Mouse (Mus musculus) thymus, adult 2 months (tissue): Measurements from ENCODE around the gene Tbx4.

ENCODE experiments used
- CTCF ChIP-seq: fragments of 200-500 bp; IDR thresholded peaks from 2 replicates; pipeline ENCODE4 v1.5.1; 2012; ENCODE audit warnings: mild to moderate bottlenecking, control low read depth, low read length, moderate library complexity, borderline replicate concordance; ENCODE audit not compliant: control insufficient read depth, poor library complexity, insufficient read depth; ENCODE audit errors: extremely low read depth
- POLR2A ChIP-seq: fragments of 200-500 bp; IDR thresholded peaks from 2 replicates; pipeline ENCODE4 v1.6.1; 2012; ENCODE audit warnings: mild to moderate bottlenecking, low read length, control low read depth, moderate library complexity; ENCODE audit not compliant: control insufficient read depth, poor library complexity, insufficient read depth; ENCODE audit errors: extremely low read depth

GRCm38 (mm10) chr11:85884498-85884897, 1.7 kb upstream of the Tbx4 start:
- TF ChIP-seq CTCF (no peak), POLR2A (no peak)
